20 mouse cellular contexts compared by ENCODE assay signal in the genomic region with DNA sequence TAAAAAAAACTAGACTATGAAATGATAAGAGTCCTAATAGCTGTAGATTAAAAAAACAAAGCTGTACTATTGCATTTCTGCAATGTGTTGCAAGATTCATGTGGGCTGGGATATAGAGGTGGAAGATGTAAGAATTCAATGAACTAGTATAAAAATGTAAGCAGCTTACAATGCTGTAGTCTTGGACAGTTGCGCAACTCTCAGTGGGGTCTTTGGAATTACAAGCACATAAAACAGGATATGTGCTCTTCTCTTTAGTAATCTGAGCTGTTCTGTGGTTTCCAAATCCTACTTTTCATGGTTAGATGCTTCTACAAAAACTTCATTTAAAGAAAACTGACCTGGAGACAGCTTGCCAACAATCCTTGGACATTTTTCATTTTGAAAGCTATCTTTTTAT.
DNase-seq lines count a peak whose midpoint lies in the region; ATAC-seq and TF ChIP-seq lines count a peak whose summit lies in the region.
"Had no signal": no experiment of that assay in that cellular context is flagged by ENCODE, and none has a peak within 500 bp of the region (broad histone marks: within the 10 kb centered on the region; RNA-seq: fewer than 3 reads in every experiment).

No protein-coding gene starts in this region.

- H3K36me3 ChIP-seq in lung, embryonic 14.5 days (ENCODE audit: insufficient read depth), result no peaks in the 10 kb centered on the region
- H3K36me3 ChIP-seq in kidney, adult 2 months (ENCODE audit: control insufficient read depth, insufficient read depth, low read length), result no peaks in the 10 kb centered on the region
- H3K36me3 ChIP-seq: forebrain, embryonic 12.5 days; heart, embryonic 12.5 days; hindbrain, embryonic 10.5 days; hindbrain, embryonic 15.5 days had no signal

- no peak for TF ChIP-seq CTCF in lung, embryonic 14.5 days (IDR thresholded peaks at IDR 0.05; ENCODE audit: low read depth)
- TF ChIP-seq CTCF in kidney, adult 2 months (conservative IDR thresholded peaks at IDR 0.05; ENCODE audit: insufficient read depth, insufficient read length, low read depth, low read length), result no peak

- H3K9me3 ChIP-seq in lung, embryonic 14.5 days (ENCODE audit: low read depth, low read length), result no peaks in the 10 kb centered on the region
- H3K9me3 ChIP-seq: forebrain, embryonic 12.5 days; hindbrain, embryonic 15.5 days had no signal

- H3K27ac ChIP-seq in lung, embryonic 14.5 days (ENCODE audit: low read depth), result no peak overlapping the region
- no peak overlapping the region for H3K27ac ChIP-seq in kidney, adult 2 months (ENCODE audit: insufficient read depth, low read depth, low read length)
- H3K27ac ChIP-seq: forebrain, embryonic 12.5 days; hindbrain, embryonic 10.5 days; hindbrain, embryonic 15.5 days had no signal

- DNase-seq in lung, embryonic 14.5 days, result peak; percentile 36
- DNase-seq in lung, postnatal 14 days, result no peak
- peak; percentile 36 for DNase-seq in NIH3T3 (ENCODE audit: low read depth)
- DNase-seq in cerebellum, postnatal 25 days, result no peak
- DNase-seq in gastrocnemius, postnatal 4 days (ENCODE audit: low spot score in 2 of 2), result no peak
- DNase-seq in kidney, adult 2 months, result no peak
- DNase-seq: adrenal gland, adult 8-10 months; adrenal gland, postnatal 36 days; cerebellum, adult 11 months; cerebellum, adult 8-10 months; cerebellum, postnatal 36 days; gastrocnemius, postnatal 10 days had no signal

- no peak for TF ChIP-seq POLR2A in kidney, adult 2 months (IDR thresholded peaks at IDR 0.05; ENCODE audit: low read depth, low read length)

- no peaks in the 10 kb centered on the region for H3K27me3 ChIP-seq in lung, embryonic 14.5 days (ENCODE audit: insufficient read depth, low read length)
- no peaks in the 10 kb centered on the region for H3K27me3 ChIP-seq in kidney, adult 2 months (replicated peaks; ENCODE audit: control insufficient read depth, insufficient read depth, low read length)
- H3K27me3 ChIP-seq: CH12.LX; forebrain, embryonic 12.5 days; heart, embryonic 12.5 days; hindbrain, embryonic 15.5 days had no signal

- 97% methylated on average over 1 of the region's 1 CpGs for WGBS in lung, embryonic 14.5 days
- 49% methylated on average over 1 of the region's 1 CpGs for WGBS in kidney, adult 2 months

- no peak for ATAC-seq in lung, embryonic 14.5 days (ENCODE audit: insufficient read depth)
- 0 out of 2 replicates have a peak, but pooled peaks have one; percentile 21 for ATAC-seq in megakaryocyte, adult 5-6 weeks (ENCODE audit: poor library complexity, severe bottlenecking)
- ATAC-seq: forebrain, embryonic 16.5 days; intestine, embryonic 16.5 days had no signal

- no peak overlapping the region for H3K4me3 ChIP-seq in lung, embryonic 14.5 days (ENCODE audit: low read depth, low read length)
- H3K4me3 ChIP-seq in kidney, adult 2 months (ENCODE audit: insufficient read depth, low read depth, low read length), result no peak overlapping the region
- H3K4me3 ChIP-seq: forebrain, embryonic 12.5 days; heart, embryonic 12.5 days; hindbrain, embryonic 10.5 days; hindbrain, embryonic 15.5 days had no signal

- H3K9ac ChIP-seq in lung, embryonic 14.5 days, result no peak overlapping the region
- H3K9ac ChIP-seq: forebrain, embryonic 12.5 days; heart, embryonic 12.5 days; hindbrain, embryonic 15.5 days had no signal

- no peaks in the 10 kb centered on the region for H3K4me1 ChIP-seq in lung, embryonic 14.5 days (ENCODE audit: insufficient read depth)
- no peaks in the 10 kb centered on the region for H3K4me1 ChIP-seq in kidney, adult 2 months (ENCODE audit: control insufficient read depth, insufficient read depth, low read length)
- H3K4me1 ChIP-seq: forebrain, embryonic 12.5 days; heart, embryonic 12.5 days; hindbrain, embryonic 10.5 days; hindbrain, embryonic 15.5 days had no signal

- no peak overlapping the region for H3K4me2 ChIP-seq in lung, embryonic 14.5 days
- H3K4me2 ChIP-seq: forebrain, embryonic 12.5 days; heart, embryonic 12.5 days; hindbrain, embryonic 15.5 days had no signal

Comparison
In these comparisons a context has a peak if more than half of its experiments do, and no peak if none do; other contexts are left out.
1. DNase-seq: peak in lung, embryonic 14.5 days (single experiment) and NIH3T3 (single experiment); none in lung, postnatal 14 days (single experiment), cerebellum, postnatal 25 days (0 of 2), gastrocnemius, postnatal 4 days (0 of 2) and kidney, adult 2 months (single experiment).